Mouse (Mus musculus): ENCODE data around the gene Zpbp2.

GRCm38 (mm10) chr11:98525140-98525539 lies 25.8 kb upstream of the Zpbp2 start:
- TF ChIP-seq CHD2 (IDR thresholded peaks at IDR 0.05; ENCODE audit: low read depth, low read length) (no peak), MAFK (IDR thresholded peaks at IDR 0.05; ENCODE audit: insufficient read depth, low read depth, low read length) (no peak), ZC3H11A (IDR thresholded peaks at IDR 0.05; ENCODE audit: borderline replicate concordance, low read depth, low read length) (no peak), ZNF384 (IDR thresholded peaks at IDR 0.05; ENCODE audit: low read depth, low read length) (no peak)
